Mouse (Mus musculus) kidney, postnatal 10 days (tissue): ENCODE measurements around the gene Myo5a.
A peak's percentile ranks its signal among the peaks of the same experiment; 100 is the strongest.

Source experiments
- DNase-seq: peaks from one replicate; pipeline ENCODE4 v3.0.0; 2021; ENCODE audit warnings: mixed read lengths

Gene Myo5a

DNA sequence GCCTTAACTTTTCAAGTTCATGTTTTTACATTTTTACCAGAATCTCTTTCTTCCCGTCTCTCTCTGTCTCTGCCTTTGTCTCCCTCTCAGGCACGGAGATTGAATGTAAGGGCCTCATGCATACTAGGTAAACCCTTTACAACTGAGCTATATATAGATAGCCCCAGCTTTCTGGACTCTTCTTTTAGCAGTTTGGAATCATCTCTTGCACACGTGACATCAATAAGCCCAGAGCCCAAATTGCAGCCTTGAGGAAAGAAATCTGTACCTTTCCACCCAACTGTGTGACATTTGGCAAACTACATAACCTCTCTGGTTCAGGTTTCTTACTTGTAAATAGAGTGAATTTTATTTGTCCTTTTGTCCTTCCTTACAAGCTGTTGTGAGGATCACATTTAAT is 1.5 kb downstream of the Myo5a start:
- no peak for DNase-seq

DNA sequence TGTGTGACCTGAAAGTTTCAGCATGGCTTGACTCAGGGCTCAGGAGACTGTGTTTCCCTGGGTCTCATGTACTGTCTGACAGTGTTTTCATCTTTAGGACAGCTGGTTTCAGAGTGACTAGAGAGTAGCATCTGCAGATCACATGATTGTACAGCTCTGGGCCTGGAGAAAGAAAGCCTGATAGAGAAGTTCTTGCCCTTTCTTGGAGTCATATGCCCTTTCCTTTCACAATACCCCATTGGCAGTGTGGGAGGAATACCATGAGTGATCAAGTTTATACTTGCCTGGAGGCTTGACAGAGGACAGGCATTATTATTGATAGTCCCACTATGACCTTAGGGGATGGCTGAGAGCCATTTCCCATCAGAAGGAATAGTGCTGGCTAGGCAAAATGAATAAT is 6.4 kb downstream of the Myo5a start:
- DNase-seq: no peak

DNA sequence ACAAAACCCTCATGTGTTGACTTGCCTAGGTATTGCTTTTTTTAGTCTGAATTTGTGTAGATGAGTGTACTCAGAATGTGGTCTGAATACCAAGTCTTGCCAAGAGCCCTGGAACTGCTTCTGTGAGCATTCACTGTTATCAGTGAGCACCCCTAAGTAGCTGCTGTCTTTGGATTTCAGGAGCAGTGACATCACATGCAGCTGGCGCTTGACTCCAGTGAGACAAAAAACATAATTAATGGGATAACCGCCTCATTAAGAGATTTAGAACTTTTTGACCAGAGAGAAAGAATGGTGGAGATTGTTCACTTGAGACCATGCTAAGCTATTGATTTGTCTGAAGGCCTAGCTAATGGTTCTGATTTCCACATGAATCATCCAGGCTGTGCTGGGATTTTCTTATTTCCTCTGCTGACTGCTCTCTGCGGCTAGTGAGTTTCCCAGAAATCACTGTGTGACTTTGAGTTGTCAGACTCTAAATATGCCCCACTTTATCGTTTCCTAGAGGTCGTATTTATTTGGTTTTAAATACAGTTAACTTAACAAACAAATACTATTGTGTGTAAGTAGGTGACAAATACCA is 14.5 kb downstream of the Myo5a start:
- no peak for DNase-seq

DNA sequence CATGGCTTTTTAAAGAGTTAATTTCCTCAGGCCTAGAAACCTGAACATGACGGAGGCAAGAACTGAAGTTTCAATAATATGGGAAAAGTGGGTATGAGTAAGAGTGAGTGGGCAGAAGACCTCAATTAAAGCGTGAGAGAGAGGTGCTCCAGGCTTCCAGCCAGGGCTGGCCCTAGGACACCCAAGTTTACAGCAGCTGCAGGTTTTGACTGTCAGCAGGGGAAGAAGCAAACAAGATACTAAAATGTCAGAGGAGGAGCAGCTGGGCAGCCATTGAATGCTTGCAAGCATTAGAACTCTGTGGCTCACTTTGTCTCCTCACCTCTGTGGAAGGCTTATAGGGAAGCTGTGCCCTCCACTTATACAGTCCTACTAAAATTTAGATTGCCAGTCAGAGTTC is 17.0 kb downstream of the Myo5a start:
- DNase-seq: no peak

DNA sequence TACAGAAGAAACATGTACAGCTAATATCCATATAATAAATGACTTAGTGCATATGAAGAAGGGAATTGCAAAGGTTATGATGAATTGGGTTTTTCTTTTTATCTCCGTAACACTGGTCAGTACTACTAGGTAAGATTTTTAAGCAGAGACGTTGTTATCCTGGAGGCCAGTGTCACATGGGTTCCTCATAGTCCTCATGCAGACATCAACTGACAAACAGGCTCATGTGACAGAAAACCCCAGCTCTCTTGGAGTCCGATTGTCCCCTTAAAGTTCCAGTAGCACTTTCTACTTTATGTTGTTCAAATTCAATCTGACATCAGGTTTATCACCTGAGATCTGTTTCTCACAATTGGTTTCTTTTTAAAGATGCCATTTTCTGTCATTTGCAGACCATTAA is 18.5 kb downstream of the Myo5a start:
- DNase-seq: no peak

DNA sequence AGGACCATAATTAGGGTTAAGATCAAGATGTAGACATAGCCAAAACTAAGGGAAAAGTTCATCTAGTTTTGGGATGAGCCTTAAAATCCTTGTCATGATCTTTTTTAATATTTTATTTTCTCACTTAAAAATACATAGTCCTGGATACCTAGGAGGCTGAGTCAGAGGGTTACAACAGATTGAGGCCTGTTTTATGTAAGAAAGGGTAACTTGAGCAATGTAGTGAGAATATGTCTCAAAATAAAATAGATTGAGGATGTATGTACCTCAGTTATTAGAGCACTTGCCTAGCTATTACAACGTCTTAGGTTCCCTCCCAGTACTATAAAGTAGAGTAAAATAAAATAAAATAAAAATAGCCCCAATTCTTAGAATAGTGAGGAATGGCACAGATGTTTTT is 21.3 kb downstream of the Myo5a start:
- no peak for DNase-seq

DNA sequence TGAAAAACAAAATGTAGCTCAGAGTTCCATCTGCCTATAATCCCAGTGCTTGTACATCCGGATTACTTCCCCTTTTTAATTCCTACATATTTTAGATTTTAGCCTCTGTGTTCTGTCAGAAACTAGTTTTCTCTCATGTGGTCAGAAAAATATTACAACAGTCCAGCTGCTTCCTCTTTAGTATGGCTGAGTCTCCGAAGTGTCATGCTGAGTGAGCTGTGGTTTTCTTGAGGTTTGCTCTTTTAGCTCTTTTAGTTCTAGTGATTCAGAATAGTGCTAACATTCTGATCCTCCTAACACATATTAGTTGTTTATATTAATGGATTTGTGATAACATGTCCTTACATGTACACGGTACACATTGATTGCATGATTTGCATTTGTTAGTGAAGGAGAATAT is 23.9 kb downstream of the Myo5a start:
- no peak for DNase-seq

DNA sequence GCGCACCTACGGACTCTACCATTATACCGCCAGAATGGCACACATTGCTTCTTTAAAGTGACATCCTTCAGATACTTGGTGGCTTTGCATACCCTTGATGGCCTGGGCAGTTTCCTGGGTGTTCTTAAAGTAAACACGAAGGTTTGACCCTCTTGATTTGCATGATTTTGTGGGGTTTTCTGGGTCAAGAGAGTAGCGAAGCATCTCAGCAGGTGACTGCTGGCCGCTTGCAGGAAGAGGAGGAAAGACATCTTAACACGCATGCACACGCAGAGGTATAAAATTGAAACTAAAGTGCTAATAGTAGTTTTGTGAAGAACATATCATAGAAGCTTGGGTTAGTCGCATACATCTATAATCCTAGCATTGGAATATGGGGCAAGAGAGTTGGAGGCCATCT is 28.1 kb downstream of the Myo5a start:
- no peak for DNase-seq

DNA sequence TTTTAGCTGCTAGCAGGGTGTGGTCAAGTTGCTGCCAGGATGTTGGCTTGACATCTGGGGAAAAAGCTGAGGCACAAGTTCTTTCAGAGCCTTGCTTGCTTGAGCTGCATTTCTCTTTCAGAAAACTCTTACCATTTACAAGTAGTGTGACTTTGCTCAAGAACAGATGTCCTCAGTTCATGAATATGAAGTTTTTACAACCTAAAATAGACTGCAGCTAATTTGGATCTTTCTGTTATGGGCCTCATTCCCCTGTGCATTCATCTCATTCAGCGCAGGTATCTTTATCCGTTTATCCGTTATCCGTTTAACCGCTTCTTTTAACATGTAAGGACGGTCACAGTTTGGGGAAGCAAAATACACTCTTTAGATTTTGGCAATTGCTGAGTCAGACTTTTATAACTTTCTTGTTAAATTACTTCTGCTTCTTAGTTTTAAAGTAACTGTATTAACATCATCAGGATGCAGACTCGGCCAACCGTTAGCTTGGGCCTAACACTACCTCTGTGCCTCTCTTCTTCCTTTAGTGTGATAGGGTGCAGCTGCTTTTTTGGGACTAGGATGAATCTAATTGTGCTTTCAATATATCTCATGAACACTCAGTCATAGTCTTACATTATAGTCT is 29.5 kb downstream of the Myo5a start:
- DNase-seq: no peak

DNA sequence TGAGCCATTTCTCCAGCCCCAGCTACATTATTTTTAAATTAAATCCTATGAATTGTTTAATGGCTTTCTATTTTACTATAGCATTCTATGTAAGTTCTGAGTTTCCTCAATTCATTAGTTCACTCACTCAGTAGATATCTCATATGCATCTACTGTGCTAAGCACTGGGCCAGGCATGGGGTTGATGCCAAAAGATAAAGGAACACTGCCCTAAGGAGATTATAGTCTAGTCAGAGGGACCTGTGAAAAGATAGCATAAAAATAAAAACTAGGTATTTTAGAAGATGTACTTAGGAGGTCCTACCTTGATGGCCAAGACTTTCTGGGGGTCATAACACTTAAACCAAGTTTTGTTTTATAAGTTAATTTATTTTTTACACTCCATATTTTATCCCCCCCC is 31.3 kb downstream of the Myo5a start:
- DNase-seq: no peak

DNA sequence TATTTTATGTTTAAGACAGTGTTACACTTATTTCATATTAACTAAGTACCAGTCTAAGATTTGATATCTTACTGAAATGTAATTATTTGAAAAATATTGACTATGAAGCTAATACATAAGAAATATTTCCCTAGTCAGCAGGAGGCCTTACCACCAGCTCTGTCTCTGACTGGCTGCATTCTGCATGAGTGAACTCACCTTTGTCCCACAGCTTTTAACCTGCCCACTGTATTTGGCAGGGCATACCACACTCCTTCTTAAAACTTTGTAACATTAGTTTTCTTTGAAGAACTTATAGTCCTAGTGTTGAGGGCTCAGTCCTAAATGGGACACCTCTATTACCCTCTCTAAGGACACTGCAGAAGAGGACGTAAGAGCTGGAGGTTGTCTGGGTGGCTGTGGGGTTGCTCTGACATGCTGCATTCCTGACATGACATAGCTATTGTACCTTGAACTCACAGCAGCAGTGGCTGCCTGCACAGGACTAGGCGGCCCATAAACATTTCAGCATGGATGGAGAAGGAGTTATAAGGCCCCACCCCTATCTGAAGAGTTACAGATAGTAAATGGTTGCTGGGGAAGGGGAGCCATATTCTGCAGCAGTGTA is 45.9 kb downstream of the Myo5a start:
- DNase-seq: peak; percentile 30

DNA sequence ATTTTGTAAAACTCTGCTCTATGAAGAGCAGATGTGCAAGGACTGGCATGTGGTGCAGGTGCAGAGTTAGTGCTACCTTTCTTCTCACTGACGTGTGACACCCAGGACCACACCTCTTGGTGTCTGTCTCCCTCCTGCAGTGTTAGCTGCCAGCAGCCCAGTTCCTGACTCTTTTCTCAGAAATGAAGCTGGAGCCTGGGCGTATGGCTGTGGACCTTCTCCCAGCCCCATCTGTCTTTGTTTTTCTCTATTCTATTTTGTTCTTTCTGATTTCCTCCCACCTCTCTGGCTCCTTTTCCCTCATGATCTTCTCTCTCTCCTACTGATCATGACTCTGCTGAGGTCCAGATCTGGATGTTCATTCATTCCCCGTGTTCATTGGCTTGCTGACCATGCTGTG is 50.3 kb downstream of the Myo5a start:
- DNase-seq: no peak

DNA sequence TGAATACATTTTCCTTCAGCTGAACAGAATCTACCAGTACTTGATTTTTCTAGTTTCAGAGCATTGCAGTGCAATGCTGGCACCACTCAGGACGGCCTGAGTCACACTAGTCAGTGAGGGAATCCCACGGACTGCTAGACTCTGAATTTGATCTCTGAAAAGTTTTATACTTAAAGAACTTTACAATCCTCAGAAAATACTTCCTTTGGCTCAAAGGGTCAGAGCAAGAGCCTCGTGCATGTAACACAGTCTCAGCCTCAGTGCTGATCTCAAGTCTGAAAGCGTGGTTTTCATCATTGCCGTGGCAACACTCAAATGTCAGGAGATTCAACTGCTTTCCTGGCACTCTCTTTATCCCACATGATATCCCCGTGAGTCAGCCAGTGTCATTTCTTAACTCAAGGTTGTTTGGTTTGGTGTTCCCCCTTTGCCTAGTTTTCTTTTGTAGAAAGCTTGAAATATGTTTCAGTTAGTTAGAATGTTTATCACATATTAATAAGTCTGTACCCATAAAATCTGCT is 53.4 kb downstream of the Myo5a start:
- DNase-seq: no peak

DNA sequence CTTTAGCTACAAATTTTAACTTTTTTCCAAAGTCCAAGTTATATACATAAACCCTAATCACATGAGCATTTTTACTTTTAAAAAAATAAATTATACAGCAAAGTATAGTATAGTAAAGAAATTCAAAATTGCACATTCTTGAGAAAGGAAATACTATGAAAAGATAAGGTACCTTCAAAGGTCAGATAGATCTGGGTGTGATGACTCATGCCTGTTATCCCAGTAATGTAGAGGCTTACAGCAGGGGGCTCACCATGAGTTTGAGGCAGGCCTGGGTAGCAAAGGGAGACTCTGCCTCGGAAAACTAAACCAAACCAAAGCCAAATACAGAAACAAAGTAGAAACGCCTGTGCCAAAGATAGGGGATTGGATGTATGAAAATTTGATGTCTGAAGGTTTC is 59.7 kb downstream of the Myo5a start:
- no peak for DNase-seq

GRCm38 (mm10) chr9:75146911-75147310 is 76.1 kb downstream of the Myo5a start:
- peak; percentile 25 for DNase-seq

DNA sequence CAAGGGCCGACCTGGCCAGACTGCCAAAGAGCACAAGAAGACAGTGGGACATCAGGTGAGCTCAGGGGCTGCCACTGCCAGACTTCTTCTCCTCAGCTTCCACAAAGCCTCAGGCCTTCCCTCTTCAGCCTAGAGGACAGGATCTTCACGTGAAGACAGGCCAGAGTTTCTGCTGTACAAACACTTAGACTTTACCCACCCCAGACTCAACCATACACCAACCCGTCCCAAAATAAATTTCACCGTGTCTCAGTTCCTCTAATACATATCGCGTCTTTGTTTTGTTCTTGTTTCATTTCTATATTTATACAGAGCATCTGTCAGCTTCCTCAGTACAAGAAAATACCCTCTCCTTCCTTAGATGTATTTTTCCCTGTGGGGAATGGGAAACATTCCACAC is 89.7 kb downstream of the Myo5a start:
- no peak for DNase-seq

DNA sequence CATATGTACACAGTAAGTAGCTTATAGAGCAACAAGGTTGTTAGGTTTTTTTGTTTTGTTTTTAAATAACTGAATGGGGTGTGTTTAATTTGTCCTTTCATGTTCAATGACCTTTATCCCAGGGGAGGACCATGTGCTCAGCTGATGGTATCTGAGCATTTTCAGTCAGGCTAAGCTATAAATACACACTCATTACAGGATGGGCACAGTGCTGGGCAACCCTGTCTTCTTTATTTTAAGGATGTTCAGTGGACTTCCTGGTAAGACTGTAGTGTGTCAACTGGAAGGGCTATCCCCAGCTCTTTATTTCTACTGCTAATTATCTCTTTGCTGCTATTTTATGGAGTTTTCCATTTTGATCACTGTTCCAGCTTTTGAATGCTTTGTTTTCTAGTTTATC is 92.8 kb downstream of the Myo5a start:
- DNase-seq: no peak

DNA sequence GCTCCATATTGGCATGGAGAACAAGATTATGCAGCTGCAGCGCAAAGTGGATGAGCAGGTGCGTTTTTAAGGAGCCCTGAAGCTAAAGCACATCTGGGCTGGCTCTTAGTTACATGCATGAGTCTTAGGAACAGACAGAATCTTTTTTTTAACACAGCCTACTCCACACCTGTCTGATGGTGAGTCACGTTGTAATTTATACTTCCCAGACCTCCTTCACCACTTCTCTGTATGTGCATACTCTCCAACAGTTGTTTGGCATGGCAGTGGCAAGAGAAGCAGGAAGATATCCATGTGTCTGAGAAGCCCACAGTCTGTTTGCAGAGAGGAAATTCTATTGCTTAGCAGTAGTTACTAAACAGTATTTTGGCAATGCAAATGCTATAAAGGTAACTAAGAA is 100.9 kb downstream of the Myo5a start:
- no peak for DNase-seq

- DNase-seq: no peak
Measured at GRCm38 (mm10) chr9:75187646-75188260, 116.9 kb downstream of the Myo5a start.

GRCm38 (mm10) chr9:75193858-75194257 is 123.0 kb downstream of the Myo5a start:
- DNase-seq: no peak

DNA sequence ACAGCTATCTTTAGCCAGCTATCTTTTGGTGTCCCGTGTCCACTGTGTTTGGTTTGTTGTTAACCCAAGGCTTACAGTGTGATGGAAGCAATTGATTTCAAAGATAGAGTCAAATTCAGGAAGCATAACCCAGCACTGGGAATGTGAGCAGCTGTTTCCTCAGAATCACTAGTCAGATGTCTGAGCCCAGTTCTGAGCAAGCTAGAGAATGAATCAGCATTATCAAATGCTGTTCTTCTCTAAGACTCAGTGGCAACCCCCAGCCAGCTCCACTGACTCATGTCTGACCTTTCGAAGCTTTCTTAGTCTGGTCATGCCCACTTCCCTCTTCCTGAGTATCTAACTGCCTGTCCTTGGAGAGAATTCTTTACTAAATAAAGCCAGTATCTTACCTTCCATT is 125.5 kb downstream of the Myo5a start:
- no peak for DNase-seq

DNA sequence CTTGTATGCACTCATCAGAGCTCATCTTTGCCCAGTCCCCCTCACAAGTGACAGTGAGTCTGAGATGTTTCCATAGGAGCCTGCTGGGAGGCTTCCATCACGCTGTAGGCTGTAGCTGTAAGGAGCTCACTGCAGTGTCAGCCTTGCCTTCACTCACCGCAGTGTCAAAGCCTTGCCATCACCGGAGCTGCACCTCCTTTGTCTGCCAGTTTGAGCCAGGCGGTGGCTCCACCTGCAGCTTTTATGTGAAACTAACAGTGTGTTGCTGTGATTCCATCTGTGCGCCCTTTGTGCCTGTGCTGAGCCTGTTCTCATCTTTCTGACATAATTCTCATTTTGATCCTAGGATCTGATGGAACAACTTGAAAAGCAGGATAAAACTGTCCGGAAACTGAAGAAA is 126.5 kb downstream of the Myo5a start:
- DNase-seq: peak; percentile 52

DNA sequence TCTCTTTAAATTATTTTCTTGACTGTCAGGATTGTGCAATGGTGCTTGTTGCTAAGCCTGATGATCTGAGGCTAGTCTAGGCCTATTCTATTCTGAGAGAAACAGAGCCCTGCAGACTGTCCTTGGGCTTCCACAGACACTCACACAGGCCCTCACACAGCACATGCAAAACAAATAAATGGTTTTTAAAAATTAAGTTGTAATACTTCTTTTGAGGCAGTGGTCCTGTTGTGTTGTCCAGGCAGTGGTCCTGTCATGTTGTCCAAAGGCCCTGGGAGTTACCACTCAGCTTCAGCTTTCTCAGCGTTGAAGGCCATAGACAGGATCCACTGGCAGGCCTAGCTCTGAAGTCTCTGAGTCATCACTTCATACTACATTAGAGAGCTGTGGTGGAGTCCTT is 130.7 kb downstream of the Myo5a start:
- no peak for DNase-seq

DNA sequence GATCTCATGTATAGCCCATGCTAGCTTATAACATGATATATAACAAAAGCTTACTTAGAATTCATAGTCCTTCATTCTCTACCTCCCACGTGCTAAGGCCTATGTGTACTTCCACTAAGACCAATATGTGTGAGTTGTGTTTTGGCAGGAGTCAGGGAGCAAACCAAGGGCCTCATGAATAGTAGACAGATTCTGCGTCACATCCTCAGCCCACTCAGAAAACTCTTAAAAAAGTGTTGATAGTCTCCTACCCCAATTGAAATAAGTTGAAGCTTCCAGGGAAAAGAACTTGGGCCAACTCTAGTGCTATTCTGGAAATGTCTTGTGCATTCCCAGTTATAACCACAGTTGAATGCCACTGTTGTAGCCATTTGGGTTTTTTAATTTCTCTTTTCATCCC is 131.2 kb downstream of the Myo5a start:
- no peak for DNase-seq
